Comparison of ENCODE assay signal across 26 mouse cellular contexts in the genomic region with DNA sequence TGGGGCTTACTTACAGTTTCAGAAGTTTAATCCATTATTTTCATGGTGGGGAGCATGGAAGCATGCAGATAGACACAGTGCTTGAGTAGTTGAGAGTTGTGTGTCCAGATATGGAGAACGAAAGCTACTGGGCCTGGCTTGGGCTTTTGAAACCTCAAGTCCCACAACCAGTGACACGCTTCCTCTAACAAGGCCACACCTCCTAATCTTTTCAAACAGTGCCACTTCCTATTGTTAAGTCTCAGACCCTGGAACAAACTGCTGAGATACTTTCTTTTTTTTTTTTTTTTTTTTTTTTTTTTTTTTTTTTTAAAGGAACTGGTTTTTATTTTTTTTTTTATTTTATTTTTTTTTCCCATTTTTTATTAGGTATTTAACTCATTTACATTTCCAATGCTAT. TPM values are rescaled to one million over a fixed set of nuclear protein-coding genes. Genes with fewer than 3 reads are reported as not detected.
DNase-seq lines count a peak whose midpoint lies in the region; ATAC-seq and TF ChIP-seq lines count a peak whose summit lies in the region.
"Had no signal": no experiment of that assay in that cellular context is flagged by ENCODE, and none has a peak within 500 bp of the region (broad histone marks: within the 10 kb centered on the region; RNA-seq: fewer than 3 reads in every experiment).

No protein-coding gene starts in this region.

- H3K4me2 ChIP-seq in midbrain, embryonic 11.5 days: no peak overlapping the region
- H3K4me2 ChIP-seq in midbrain, embryonic 13.5 days (replicated peaks): no peak overlapping the region
- H3K4me2 ChIP-seq in intestine, embryonic 15.5 days (replicated peaks): no peak overlapping the region
- H3K4me2 ChIP-seq: embryonic facial prominence, embryonic 13.5 days; forebrain, embryonic 12.5 days; forebrain, embryonic 15.5 days; heart, embryonic 11.5 days; hindbrain, embryonic 12.5 days; hindbrain, embryonic 15.5 days had no signal

- H3K27me3 ChIP-seq in midbrain, embryonic 11.5 days (ENCODE audit: control insufficient read depth, insufficient read depth, low read length): no peaks in the 10 kb centered on the region
- H3K27me3 ChIP-seq in midbrain, embryonic 13.5 days: no peaks in the 10 kb centered on the region
- no peaks in the 10 kb centered on the region for H3K27me3 ChIP-seq in intestine, embryonic 15.5 days (replicated peaks)
- H3K27me3 ChIP-seq: embryonic facial prominence, embryonic 13.5 days; forebrain, embryonic 12.5 days; forebrain, embryonic 15.5 days; hindbrain, embryonic 12.5 days; hindbrain, embryonic 15.5 days; Patski had no signal

- H3K4me1 ChIP-seq in midbrain, embryonic 11.5 days (ENCODE audit: control insufficient read depth, insufficient read depth, low read length): no peaks in the 10 kb centered on the region
- H3K4me1 ChIP-seq in midbrain, embryonic 13.5 days (replicated peaks): no peaks in the 10 kb centered on the region
- H3K4me1 ChIP-seq in bone marrow, adult 2 months (ENCODE audit: control insufficient read depth, insufficient read depth, low read length): peaks cover 2% of the 10 kb centered on the region
- H3K4me1 ChIP-seq in intestine, embryonic 15.5 days (replicated peaks): 0 out of 2 replicates have a peak, but pooled peaks cover 1% of the 10 kb centered on the region
- H3K4me1 ChIP-seq: forebrain, embryonic 12.5 days; forebrain, embryonic 15.5 days; hindbrain, embryonic 12.5 days had no signal

- no peaks in the 10 kb centered on the region; the same call in 1 of the 2 replicates for H3K9me3 ChIP-seq in midbrain, embryonic 11.5 days (ENCODE audit: control insufficient read depth, low read length)
- peaks cover 2% of the 10 kb centered on the region; the same call in 1 of the 2 replicates for H3K9me3 ChIP-seq in midbrain, embryonic 13.5 days
- no peaks in the 10 kb centered on the region for H3K9me3 ChIP-seq in intestine, embryonic 15.5 days
- H3K9me3 ChIP-seq: embryonic facial prominence, embryonic 13.5 days; forebrain, embryonic 12.5 days; forebrain, embryonic 15.5 days; hindbrain, embryonic 12.5 days; hindbrain, embryonic 15.5 days had no signal

- no peak overlapping the region for H3K27ac ChIP-seq in midbrain, embryonic 11.5 days (ENCODE audit: low read depth, low read length)
- no peak overlapping the region for H3K27ac ChIP-seq in midbrain, embryonic 13.5 days
- peak overlapping the region; percentile 39; the same call in 1 of the 2 replicates for H3K27ac ChIP-seq in bone marrow, adult 2 months (ENCODE audit: control insufficient read depth, insufficient read depth, low read depth, low read length, poor library complexity)
- H3K27ac ChIP-seq in intestine, embryonic 15.5 days: no peak overlapping the region
- H3K27ac ChIP-seq: embryonic facial prominence, embryonic 10.5 days; embryonic facial prominence, embryonic 13.5 days; forebrain, embryonic 12.5 days; forebrain, embryonic 15.5 days; hindbrain, embryonic 12.5 days; hindbrain, embryonic 15.5 days had no signal

- 84% methylated on average over 2 of the region's 2 CpGs for WGBS in midbrain, embryonic 11.5 days
- WGBS in midbrain, embryonic 13.5 days: 93% methylated on average over 2 of the region's 2 CpGs
- 62% methylated on average over 2 of the region's 2 CpGs for WGBS in bone marrow, adult 2 months
- 93% methylated on average over 2 of the region's 2 CpGs for WGBS in intestine, embryonic 15.5 days

- H3K4me3 ChIP-seq in midbrain, embryonic 11.5 days (ENCODE audit: low read depth, low read length): no peak overlapping the region
- no peak overlapping the region for H3K4me3 ChIP-seq in midbrain, embryonic 13.5 days (replicated peaks)
- H3K4me3 ChIP-seq in bone marrow, adult 2 months (replicated peaks; ENCODE audit: control insufficient read depth, low read depth, low read length): no peak overlapping the region
- no peak overlapping the region for H3K4me3 ChIP-seq in intestine, embryonic 15.5 days (replicated peaks)
- H3K4me3 ChIP-seq: embryonic facial prominence, embryonic 10.5 days; embryonic facial prominence, embryonic 13.5 days; erythroblast, embryonic 14.5 days; forebrain, embryonic 12.5 days; forebrain, embryonic 15.5 days; hindbrain, embryonic 12.5 days; hindbrain, embryonic 15.5 days had no signal

- DNase-seq in midbrain, embryonic 11.5 days (ENCODE audit: low spot score, missing footprints): peak; percentile 84
- DNase-seq in embryo, embryonic 10.5 days (ENCODE audit: low spot score): no peak
- DNase-seq: adrenal gland, postnatal 10 days; adrenal gland, postnatal 36 days; B cell, adult 2 months; cerebellum, adult 11 months; cerebellum, adult 2 months; cerebellum, adult 9-11 months; cerebellum, postnatal 25 days; embryo, embryonic 11 days; gastrocnemius, postnatal 10 days; gastrocnemius, postnatal 36 days; heart, adult 11 months had no signal

- H3K9ac ChIP-seq in midbrain, embryonic 11.5 days (ENCODE audit: low read length): no peak overlapping the region
- no peak overlapping the region for H3K9ac ChIP-seq in midbrain, embryonic 13.5 days (replicated peaks)
- H3K9ac ChIP-seq in intestine, embryonic 15.5 days: no peak overlapping the region
- H3K9ac ChIP-seq: embryonic facial prominence, embryonic 13.5 days; forebrain, embryonic 12.5 days; forebrain, embryonic 15.5 days; hindbrain, embryonic 12.5 days; hindbrain, embryonic 15.5 days had no signal

- no peak for TF ChIP-seq CTCF in bone marrow, adult 2 months (IDR thresholded peaks at IDR 0.05; ENCODE audit: control insufficient read depth, insufficient read depth, low read length)

- H3K36me3 ChIP-seq in midbrain, embryonic 11.5 days (ENCODE audit: control insufficient read depth, insufficient read depth, low read length): no peaks in the 10 kb centered on the region
- peaks cover 5% of the 10 kb centered on the region for H3K36me3 ChIP-seq in midbrain, embryonic 13.5 days
- H3K36me3 ChIP-seq in intestine, embryonic 15.5 days: no peaks in the 10 kb centered on the region
- H3K36me3 ChIP-seq: embryonic facial prominence, embryonic 13.5 days; forebrain, embryonic 12.5 days; forebrain, embryonic 15.5 days; hindbrain, embryonic 15.5 days had no signal

- TF ChIP-seq POLR2A in bone marrow, adult 2 months (IDR thresholded peaks at IDR 0.05; ENCODE audit: borderline replicate concordance, control insufficient read depth, low read depth, low read length): no peak

- ATAC-seq in midbrain, embryonic 11.5 days (ENCODE audit: low FRiP score): no peak
- no peak for ATAC-seq in midbrain, embryonic 13.5 days
- ATAC-seq in neutrophil, adult 5-6 weeks (ENCODE audit: extremely low read depth, insufficient number of reproducible peaks, low FRiP score, poor library complexity, severe bottlenecking): peak; percentile 39; the same call in 1 of the 2 replicates
- ATAC-seq in intestine, embryonic 15.5 days: no peak
- ATAC-seq: forebrain, embryonic 15.5 days; Patski had no signal

RNA-seq across cellular contexts. Expression of gene Wdr5, which starts 33.0 kb away (rescaled TPM):
- polyA plus RNA-seq in midbrain, embryonic 11.5 days (2014; fragmentation: Nextera tagmentation; extraction: Ambion mirVana): 63.5 and 69.1 TPM in 2 replicates
- polyA plus RNA-seq in midbrain, embryonic 13.5 days (2015; fragmentation: Nextera tagmentation; extraction: Ambion mirVana): 46.6 and 49.1 TPM in 2 replicates
- 30.2 and 41.6 TPM in 2 replicates for polyA plus RNA-seq in bone marrow, adult 2 months (2011; ENCODE audit: insufficient read depth, insufficient read length, low replicate concordance, missing spikeins)
- total RNA-seq in neutrophil, adult 5-6 weeks (2017): 32.3 and 36.8 TPM in 2 replicates
- 49.6 and 50.2 TPM in 2 replicates for polyA plus RNA-seq in intestine, embryonic 15.5 days (2015; fragmentation: Nextera tagmentation; extraction: Ambion mirVana)

RNA-seq across cellular contexts. Expression of gene Brd3, which starts 40.5 kb away (rescaled TPM):
- 168 and 189 TPM in 2 replicates for polyA plus RNA-seq in midbrain, embryonic 11.5 days (2014; fragmentation: Nextera tagmentation; extraction: Ambion mirVana)
- 145 and 153 TPM in 2 replicates for polyA plus RNA-seq in midbrain, embryonic 13.5 days (2015; fragmentation: Nextera tagmentation; extraction: Ambion mirVana)
- 19.3 and 33.0 TPM in 2 replicates for polyA plus RNA-seq in bone marrow, adult 2 months (2011; ENCODE audit: insufficient read depth, insufficient read length, low replicate concordance, missing spikeins)
- total RNA-seq in neutrophil, adult 5-6 weeks (2017): 29.4 and 31.4 TPM in 2 replicates
- 85.7 and 91.2 TPM in 2 replicates for polyA plus RNA-seq in intestine, embryonic 15.5 days (2015; fragmentation: Nextera tagmentation; extraction: Ambion mirVana)
